Mouse (Mus musculus): ENCODE measurements around the gene Clasp1. TPM values are rescaled to one million over a fixed set of nuclear protein-coding genes. Genes with fewer than 3 reads are reported as not detected.

The Clasp1 gene
- polyA plus RNA-seq, 1 experiment from 2014 or later: 70.0 TPM

DNA sequence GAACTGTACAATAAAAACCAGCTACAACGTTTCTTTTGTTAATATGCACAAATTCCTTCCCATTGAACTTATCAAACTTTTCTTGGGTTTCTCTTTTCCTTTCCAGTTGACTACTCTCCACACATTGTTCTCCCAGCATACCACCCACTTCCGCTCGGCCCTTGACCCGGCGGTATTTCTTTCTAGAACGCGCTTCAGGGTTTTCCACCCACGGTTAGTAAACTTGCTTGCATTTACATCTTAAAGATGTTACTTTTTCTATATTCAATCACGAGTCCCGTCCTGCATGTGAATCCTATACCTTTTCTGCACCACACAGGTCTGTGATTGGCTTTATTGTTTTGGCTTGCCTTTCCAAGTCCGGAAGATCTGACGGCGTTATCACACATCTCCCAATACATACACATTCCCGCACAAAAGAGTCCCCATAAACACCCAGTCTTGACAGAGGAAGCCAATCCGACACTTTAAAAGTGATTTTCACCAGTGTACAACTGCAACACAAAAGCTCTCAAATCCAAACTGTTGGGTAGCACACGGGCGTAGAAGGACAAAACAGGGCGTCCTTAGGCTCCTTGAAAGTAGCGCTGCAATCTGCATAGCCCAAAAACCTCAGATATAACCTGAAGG, 616 bp upstream of the Clasp1 start:
- under 1% methylated on average over 19 of the region's 19 CpGs for WGBS
- no peaks in the 10 kb centered on the region for H3K27me3 ChIP-seq (ENCODE audit: control insufficient read depth, insufficient read depth, low read length)
- peak overlapping the region; percentile 65 for H3K4me2 ChIP-seq (replicated peaks; ENCODE audit: low read depth, low read length)
- 0 out of 2 replicates have a peak, but pooled peaks have one; percentile 22 for ATAC-seq (ENCODE audit: low FRiP score, low TSS enrichment)
- peak overlapping the region; percentile 75 for H3K9ac ChIP-seq (ENCODE audit: low read depth, low read length)
- no peaks in the 10 kb centered on the region for H3K9me3 ChIP-seq (ENCODE audit: control insufficient read depth, low read length)
- H3K4me3 ChIP-seq (ENCODE audit: low read length): peak overlapping the region; percentile 71
- no peaks in the 10 kb centered on the region for H3K36me3 ChIP-seq (ENCODE audit: control insufficient read depth, insufficient read depth, low read length)
- H3K27ac ChIP-seq (ENCODE audit: low read depth, low read length): peak overlapping the region; percentile 93
- H3K4me1 ChIP-seq (ENCODE audit: control insufficient read depth, insufficient read depth, low read length): peaks cover 12% of the 10 kb centered on the region

DNA sequence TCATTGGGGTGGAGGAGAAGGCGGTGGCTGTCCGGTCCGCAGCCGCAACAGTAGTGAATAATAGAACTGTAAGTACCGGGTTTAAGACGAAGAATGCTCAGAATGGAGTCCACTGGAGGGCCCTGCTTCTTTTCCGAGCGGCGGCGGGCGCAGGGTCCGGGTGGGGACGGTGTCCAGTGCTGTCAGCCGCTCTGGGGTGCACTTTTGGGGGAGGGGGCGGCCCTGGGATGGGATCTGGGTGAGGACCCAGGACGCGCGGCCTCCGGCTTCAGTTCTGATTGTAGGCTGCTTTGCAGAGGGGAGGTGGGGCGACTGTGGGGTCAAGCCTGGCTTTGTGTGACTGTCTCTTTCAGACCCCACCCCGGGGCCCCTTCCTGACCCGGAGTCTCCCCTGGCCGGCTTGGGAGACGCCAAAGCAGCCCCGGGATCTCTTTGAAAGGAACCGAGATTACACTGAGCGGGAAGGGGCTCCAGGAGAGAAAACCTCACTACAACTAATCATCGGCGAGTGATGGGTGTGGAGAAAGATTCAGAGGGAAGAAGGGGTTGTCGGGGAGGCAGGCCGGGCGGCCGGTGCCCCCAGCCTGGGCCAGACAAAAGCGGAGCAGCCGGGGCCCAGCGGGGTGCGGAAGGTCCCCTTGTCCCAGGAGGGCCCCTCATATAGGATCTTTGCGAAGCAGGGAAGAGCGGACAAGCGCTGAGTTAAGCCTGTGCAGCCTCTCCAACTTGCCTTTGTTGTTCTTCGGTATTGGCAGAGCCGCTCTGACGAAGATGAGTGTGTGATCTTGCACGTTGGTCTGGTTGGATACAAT, 802 bp downstream of the Clasp1 start:
- Histone ChIP-seq H3K27me3 (ENCODE audit: control insufficient read depth, insufficient read depth, low read length) (no peaks in the 10 kb centered on the region), H3K27ac (ENCODE audit: low read depth, low read length) (peak overlapping the region; percentile 93), H3K9me3 (ENCODE audit: control insufficient read depth, low read length) (no peaks in the 10 kb centered on the region), H3K4me2 (replicated peaks; ENCODE audit: low read depth, low read length) (peak overlapping the region; percentile 68), H3K4me1 (ENCODE audit: control insufficient read depth, insufficient read depth, low read length) (peaks cover 12% of the 10 kb centered on the region), H3K4me3 (ENCODE audit: low read length) (peak overlapping the region; percentile 71), H3K36me3 (ENCODE audit: control insufficient read depth, insufficient read depth, low read length) (peaks cover 3% of the 10 kb centered on the region; the same call in 1 of the 2 replicates), H3K9ac (ENCODE audit: low read depth, low read length) (peak overlapping the region; percentile 89)
- under 1% methylated on average over 43 of the region's 44 CpGs for WGBS
- ATAC-seq (ENCODE audit: low FRiP score, low TSS enrichment): peak; percentile 66

DNA sequence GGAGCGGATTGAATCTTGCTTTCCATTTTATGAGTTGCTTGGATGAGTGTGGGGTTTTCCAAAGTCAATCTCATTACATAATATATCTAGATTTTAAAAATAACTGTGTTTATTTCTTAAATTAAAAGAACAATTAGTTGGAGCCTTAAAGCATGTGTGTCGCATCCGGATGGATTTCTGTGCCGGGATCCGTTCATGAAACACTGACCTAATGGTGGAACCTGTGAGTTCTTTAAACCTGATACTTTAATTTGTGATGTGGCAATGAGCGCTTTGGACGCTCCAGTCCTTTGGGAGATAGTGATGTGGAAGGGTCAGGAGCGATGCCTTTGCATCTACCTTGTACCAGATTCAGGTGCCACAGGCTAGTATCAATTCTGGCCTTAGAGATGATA, 1.4 kb downstream of the Clasp1 start:
- peaks cover 3% of the 10 kb centered on the region; the same call in 1 of the 2 replicates for H3K36me3 ChIP-seq (ENCODE audit: control insufficient read depth, insufficient read depth, low read length)
- H3K9ac ChIP-seq (ENCODE audit: low read depth, low read length): peak overlapping the region; percentile 89
- H3K4me3 ChIP-seq (ENCODE audit: low read length): peak overlapping the region; percentile 71
- H3K4me2 ChIP-seq (replicated peaks; ENCODE audit: low read depth, low read length): peak overlapping the region; percentile 68
- H3K9me3 ChIP-seq (ENCODE audit: control insufficient read depth, low read length): no peaks in the 10 kb centered on the region
- H3K27me3 ChIP-seq (ENCODE audit: control insufficient read depth, insufficient read depth, low read length): no peaks in the 10 kb centered on the region
- peak overlapping the region; percentile 93; the same call in 1 of the 2 replicates for H3K27ac ChIP-seq (ENCODE audit: low read depth, low read length)
- peaks cover 12% of the 10 kb centered on the region for H3K4me1 ChIP-seq (ENCODE audit: control insufficient read depth, insufficient read depth, low read length)
- 10% methylated on average over 8 of the region's 8 CpGs for WGBS
- ATAC-seq (ENCODE audit: low FRiP score, low TSS enrichment): no peak

DNA sequence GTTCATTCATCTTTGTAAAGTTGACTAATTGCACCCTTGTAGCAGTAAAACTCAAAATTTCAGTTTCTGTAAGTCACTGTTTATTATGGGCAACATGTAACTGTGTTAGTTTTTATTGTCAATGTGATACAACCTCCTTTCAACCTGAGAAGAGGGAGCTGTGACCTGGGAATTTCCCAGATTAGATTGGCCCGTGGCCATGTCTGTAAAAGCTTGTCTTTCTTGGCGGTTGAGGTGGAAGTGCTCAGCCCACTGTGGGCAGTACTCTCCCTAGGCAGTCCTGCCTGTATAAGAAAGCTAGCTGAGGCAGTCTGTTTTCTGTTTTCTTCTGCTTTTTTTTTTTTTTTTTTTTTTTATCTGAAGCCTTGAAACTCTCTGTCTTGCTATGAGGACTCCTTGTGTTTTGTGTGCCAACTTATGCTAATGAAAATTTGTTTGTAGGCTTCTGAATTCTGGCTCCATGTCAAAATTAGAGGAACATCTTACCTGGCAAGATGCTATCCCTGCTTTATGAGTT, 2.1 kb downstream of the Clasp1 start:
- H3K4me3 ChIP-seq (ENCODE audit: low read length): peak overlapping the region; percentile 71; the same call in 1 of the 2 replicates

DNA sequence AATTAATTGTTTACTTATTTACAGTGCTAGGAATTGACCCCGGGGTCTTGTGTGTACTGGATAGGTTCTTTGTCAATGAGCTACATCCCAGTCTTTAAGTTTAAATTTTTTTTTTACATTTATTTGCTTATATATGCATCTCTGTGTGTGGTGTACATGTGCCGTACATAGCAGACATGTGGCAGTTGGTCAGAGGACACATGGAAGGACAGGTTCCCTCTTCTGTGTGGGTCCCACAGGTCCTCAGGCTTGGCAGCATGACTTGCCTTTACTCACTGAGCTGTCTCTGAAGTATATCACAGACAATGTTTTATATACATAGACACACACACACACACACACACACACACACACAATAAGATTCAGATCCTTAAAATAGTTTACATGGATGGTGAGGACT, 3.4 kb downstream of the Clasp1 start:
- WGBS: 89% methylated on average over 2 of the region's 2 CpGs
- Histone ChIP-seq H3K36me3 (ENCODE audit: control insufficient read depth, insufficient read depth, low read length) (peaks cover 10% of the 10 kb centered on the region; the same call in 1 of the 2 replicates), H3K27me3 (ENCODE audit: control insufficient read depth, insufficient read depth, low read length) (no peaks in the 10 kb centered on the region), H3K27ac (ENCODE audit: low read depth, low read length) (no peak overlapping the region), H3K9ac (ENCODE audit: low read depth, low read length) (no peak overlapping the region), H3K4me3 (ENCODE audit: low read length) (no peak overlapping the region), H3K4me1 (ENCODE audit: control insufficient read depth, insufficient read depth, low read length) (peaks cover 12% of the 10 kb centered on the region), H3K9me3 (ENCODE audit: control insufficient read depth, low read length) (no peaks in the 10 kb centered on the region), H3K4me2 (replicated peaks; ENCODE audit: low read depth, low read length) (no peak overlapping the region)
- ATAC-seq (ENCODE audit: low FRiP score, low TSS enrichment): no peak

More for the DNA sequence above, 2.1 kb downstream of the Clasp1 start:
- 73% methylated on average over 2 of the region's 2 CpGs for WGBS
- Histone ChIP-seq H3K36me3 (ENCODE audit: control insufficient read depth, insufficient read depth, low read length) (peaks cover 7% of the 10 kb centered on the region; the same call in 1 of the 2 replicates), H3K9me3 (ENCODE audit: control insufficient read depth, low read length) (no peaks in the 10 kb centered on the region), H3K27ac (ENCODE audit: low read depth, low read length) (no peak overlapping the region), H3K9ac (ENCODE audit: low read depth, low read length) (peak overlapping the region; percentile 89; the same call in 1 of the 2 replicates), H3K27me3 (ENCODE audit: control insufficient read depth, insufficient read depth, low read length) (no peaks in the 10 kb centered on the region), H3K4me1 (ENCODE audit: control insufficient read depth, insufficient read depth, low read length) (peaks cover 12% of the 10 kb centered on the region), H3K4me2 (replicated peaks; ENCODE audit: low read depth, low read length) (peak overlapping the region; percentile 68)
- ATAC-seq (ENCODE audit: low FRiP score, low TSS enrichment): no peak

GRCm38 (mm10) chr1:118393916-118394315, 5.1 kb downstream of the Clasp1 start:
- peaks cover 12% of the 10 kb centered on the region for H3K4me1 ChIP-seq (ENCODE audit: control insufficient read depth, insufficient read depth, low read length)
- WGBS: 92% methylated on average over 3 of the region's 3 CpGs
- peaks cover 10% of the 10 kb centered on the region; the same call in 1 of the 2 replicates for H3K36me3 ChIP-seq (ENCODE audit: control insufficient read depth, insufficient read depth, low read length)
- H3K4me3 ChIP-seq (ENCODE audit: low read length): no peak overlapping the region
- no peak overlapping the region for H3K27ac ChIP-seq (ENCODE audit: low read depth, low read length)
- no peak overlapping the region for H3K9ac ChIP-seq (ENCODE audit: low read depth, low read length)
- H3K9me3 ChIP-seq (ENCODE audit: control insufficient read depth, low read length): no peaks in the 10 kb centered on the region
- no peak overlapping the region for H3K4me2 ChIP-seq (replicated peaks; ENCODE audit: low read depth, low read length)
- no peak for ATAC-seq (ENCODE audit: low FRiP score, low TSS enrichment)
- H3K27me3 ChIP-seq (ENCODE audit: control insufficient read depth, insufficient read depth, low read length): no peaks in the 10 kb centered on the region

- WGBS: 95% methylated on average over 9 of the region's 9 CpGs
- Histone ChIP-seq H3K9ac (ENCODE audit: low read depth, low read length) (no peak overlapping the region), H3K4me2 (replicated peaks; ENCODE audit: low read depth, low read length) (no peak overlapping the region), H3K4me1 (ENCODE audit: control insufficient read depth, insufficient read depth, low read length) (no peaks in the 10 kb centered on the region), H3K27me3 (ENCODE audit: control insufficient read depth, insufficient read depth, low read length) (no peaks in the 10 kb centered on the region), H3K36me3 (ENCODE audit: control insufficient read depth, insufficient read depth, low read length) (peaks cover 10% of the 10 kb centered on the region; the same call in 1 of the 2 replicates), H3K27ac (ENCODE audit: low read depth, low read length) (no peak overlapping the region), H3K9me3 (ENCODE audit: control insufficient read depth, low read length) (no peaks in the 10 kb centered on the region), H3K4me3 (ENCODE audit: low read length) (no peak overlapping the region)
- ATAC-seq (ENCODE audit: low FRiP score, low TSS enrichment): no peak
Measured at GRCm38 (mm10) chr1:118397866-118398265, 9.0 kb downstream of the Clasp1 start.

GRCm38 (mm10) chr1:118398567-118398966, 9.7 kb downstream of the Clasp1 start:
- Histone ChIP-seq H3K4me1 (ENCODE audit: control insufficient read depth, insufficient read depth, low read length) (no peaks in the 10 kb centered on the region), H3K9ac (ENCODE audit: low read depth, low read length) (no peak overlapping the region), H3K36me3 (ENCODE audit: control insufficient read depth, insufficient read depth, low read length) (peaks cover 10% of the 10 kb centered on the region), H3K27me3 (ENCODE audit: control insufficient read depth, insufficient read depth, low read length) (no peaks in the 10 kb centered on the region), H3K27ac (ENCODE audit: low read depth, low read length) (no peak overlapping the region), H3K4me2 (replicated peaks; ENCODE audit: low read depth, low read length) (no peak overlapping the region), H3K4me3 (ENCODE audit: low read length) (no peak overlapping the region), H3K9me3 (ENCODE audit: control insufficient read depth, low read length) (no peaks in the 10 kb centered on the region)
- no peak for ATAC-seq (ENCODE audit: low FRiP score, low TSS enrichment)
- 81% methylated on average over 6 of the region's 6 CpGs for WGBS
